Mouse (Mus musculus): Measurements from ENCODE around the gene Umodl1. TPM values are rescaled to one million over a fixed set of nuclear protein-coding genes. Genes with fewer than 3 reads are reported as not detected.

The Umodl1 gene
- polyA plus RNA-seq (2015; fragmentation: Nextera tagmentation; extraction: Ambion mirVana) = not detected in 2 replicates

DNA sequence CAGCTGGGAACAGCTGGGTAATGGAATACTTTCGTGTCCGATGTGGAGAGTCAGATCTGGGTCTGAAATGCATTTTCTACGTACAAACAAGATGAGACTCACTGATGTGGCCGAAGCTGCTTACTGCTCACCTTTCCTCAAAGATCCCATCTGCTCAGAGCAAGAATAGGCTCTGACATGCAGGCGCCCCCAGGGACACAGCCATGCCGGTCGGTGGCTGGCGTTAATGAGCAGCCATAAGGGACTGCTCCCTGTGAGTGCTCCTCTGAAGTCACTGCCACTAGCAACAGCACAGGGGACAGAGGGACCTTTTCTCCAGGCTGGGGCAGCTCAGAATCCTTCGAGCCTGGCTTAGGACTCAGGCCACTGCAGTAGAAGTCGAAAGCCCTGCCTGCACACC lies at the start of gene Umodl1:
Gene Umodl1, plus strand, starts transcription at position 301 of the 400 bp plus-strand sequence.
- DNase-seq (ENCODE audit: low spot score) (no peak), ATAC-seq (no peak)
- no peak for TF ChIP-seq CTCF (IDR thresholded peaks at IDR 0.05)

DNA sequence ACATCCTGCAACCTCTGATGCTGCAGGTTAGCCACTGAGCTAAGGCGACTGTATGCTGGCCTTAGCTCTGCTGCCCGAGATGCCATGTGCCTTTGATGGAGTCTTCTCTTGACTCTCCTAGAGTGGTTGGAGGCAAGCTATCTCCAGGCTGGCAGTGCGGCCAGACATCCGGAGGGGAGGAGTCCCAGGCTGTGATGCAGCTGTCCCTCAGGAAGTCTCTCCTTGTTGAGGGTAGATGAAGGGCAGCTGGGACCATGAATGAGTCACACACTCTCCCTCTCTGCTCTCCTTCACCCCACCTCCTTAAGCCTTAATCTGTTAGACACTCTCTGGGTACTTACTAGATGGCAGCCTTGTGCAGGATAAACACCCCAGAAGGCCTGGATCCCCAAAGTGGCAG lies 46.9 kb upstream of the Umodl1 start:
- WGBS = 38% methylated on average over 4 of the region's 4 CpGs
- no peak overlapping the region for H3K27ac ChIP-seq (ENCODE audit: low read length)
- no peak overlapping the region for H3K4me2 ChIP-seq (replicated peaks; ENCODE audit: low read depth, low read length)
- ATAC-seq (peak; percentile 41), DNase-seq (ENCODE audit: low spot score) (peak; percentile 31)
- no peak for TF ChIP-seq EP300 (IDR thresholded peaks at IDR 0.05)
- no peak for TF ChIP-seq CTCF (IDR thresholded peaks at IDR 0.05)
- no peaks in the 10 kb centered on the region for H3K36me3 ChIP-seq (ENCODE audit: insufficient read depth, low read length)
- H3K4me1 ChIP-seq (ENCODE audit: insufficient read depth, low read depth, low read length) = no peaks in the 10 kb centered on the region
- H3K4me3 ChIP-seq (ENCODE audit: low read depth, low read length) = no peak overlapping the region
- H3K9ac ChIP-seq (replicated peaks; ENCODE audit: low read depth) = no peak overlapping the region
- no peaks in the 10 kb centered on the region for H3K9me3 ChIP-seq (ENCODE audit: low read length)
- H3K27me3 ChIP-seq (replicated peaks; ENCODE audit: insufficient read depth, low read length) = 0 out of 2 replicates have a peak, but pooled peaks cover 3% of the 10 kb centered on the region

More for the DNA sequence above, at the start of gene Umodl1:
- Histone ChIP-seq H3K4me3 (ENCODE audit: low read depth, low read length) (no peak within 1 kb of the TSS), H3K4me1 (ENCODE audit: insufficient read depth, low read depth, low read length) (no peaks in the 10 kb centered on the region), H3K9me3 (ENCODE audit: low read length) (no peaks in the 10 kb centered on the region), H3K36me3 (ENCODE audit: insufficient read depth, low read length) (no peaks in the 10 kb centered on the region), H3K27me3 (replicated peaks; ENCODE audit: insufficient read depth, low read length) (no peaks in the 10 kb centered on the region), H3K9ac (replicated peaks; ENCODE audit: low read depth) (no peak within 1 kb of the TSS), H3K27ac (ENCODE audit: low read length) (no peak within 1 kb of the TSS), H3K4me2 (replicated peaks; ENCODE audit: low read depth, low read length) (no peak within 1 kb of the TSS)
- 44% methylated on average over 10 of the region's 10 CpGs for WGBS

DNA sequence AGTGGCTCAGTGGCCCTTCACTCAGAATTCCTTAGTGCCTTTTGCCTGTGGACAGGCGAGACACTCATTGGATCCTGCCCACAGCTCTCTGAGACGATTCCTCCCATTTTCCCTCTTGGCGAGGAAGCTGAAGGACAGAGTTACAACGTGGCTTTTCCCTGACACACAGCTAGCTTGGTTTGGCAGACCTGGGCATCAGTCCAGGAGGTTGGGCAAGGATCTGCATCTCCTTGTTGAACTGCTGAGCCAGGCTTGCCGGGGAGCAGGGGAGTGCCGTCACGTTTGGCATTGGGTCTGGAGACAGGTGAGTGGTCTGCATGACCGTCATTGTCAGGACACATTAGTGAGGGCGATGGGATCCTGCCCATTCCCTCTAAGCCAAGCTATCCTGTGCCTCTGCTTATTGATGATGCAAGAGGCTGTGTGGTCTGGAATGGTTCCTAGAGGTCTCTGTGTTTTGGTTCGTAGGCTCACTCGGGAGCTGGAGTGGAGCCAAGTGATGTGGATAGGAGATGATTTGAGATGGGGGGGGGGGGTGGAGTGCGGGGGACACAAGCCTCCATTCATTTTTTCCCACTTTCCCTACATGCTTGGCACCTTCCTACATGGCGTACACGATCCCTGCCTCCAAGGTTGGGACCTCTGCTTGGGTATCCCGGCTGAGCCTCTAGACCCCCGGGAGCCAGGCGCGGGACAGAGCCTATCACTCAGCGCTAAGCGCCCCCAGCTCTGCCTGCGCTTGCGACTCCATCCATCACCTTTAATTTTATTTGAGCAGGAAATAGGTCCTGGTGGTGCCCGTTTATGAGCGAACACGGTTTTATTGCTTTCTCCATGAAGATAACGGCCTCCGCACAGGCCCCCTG lies 43.3 kb upstream of the Umodl1 start:
- H3K9ac ChIP-seq (replicated peaks; ENCODE audit: low read depth) = no peak overlapping the region
- no peak for DNase-seq (ENCODE audit: low spot score)
- no peaks in the 10 kb centered on the region for H3K36me3 ChIP-seq (ENCODE audit: insufficient read depth, low read length)
- no peaks in the 10 kb centered on the region for H3K27me3 ChIP-seq (replicated peaks; ENCODE audit: insufficient read depth, low read length)
- 65% methylated on average over 26 of the region's 27 CpGs for WGBS
- no peak for ATAC-seq
- no peak overlapping the region for H3K4me2 ChIP-seq (replicated peaks; ENCODE audit: low read depth, low read length)
- H3K4me3 ChIP-seq (ENCODE audit: low read depth, low read length) = no peak overlapping the region
- TF ChIP-seq EP300 (IDR thresholded peaks at IDR 0.05) = no peak
- no peaks in the 10 kb centered on the region for H3K9me3 ChIP-seq (ENCODE audit: low read length)
- H3K27ac ChIP-seq (ENCODE audit: low read length) = no peak overlapping the region
- H3K4me1 ChIP-seq (ENCODE audit: insufficient read depth, low read depth, low read length) = no peaks in the 10 kb centered on the region

DNA sequence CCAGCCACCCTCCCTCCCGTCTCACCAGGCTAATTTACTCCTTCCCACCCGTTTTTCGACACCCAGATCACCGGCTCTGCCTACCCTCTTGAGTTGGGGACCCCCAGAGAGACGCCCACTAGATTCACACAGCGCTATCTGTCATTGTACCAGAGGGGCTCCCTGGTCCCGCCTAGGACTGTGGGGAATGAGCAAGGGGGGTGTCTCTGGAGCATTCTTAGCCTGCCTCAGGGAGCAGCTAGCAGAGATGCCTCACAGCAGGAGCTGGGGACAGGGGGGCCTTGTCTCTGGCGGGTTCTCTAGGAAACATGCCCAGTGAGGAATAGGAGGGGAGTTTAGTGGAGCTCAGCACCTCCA lies 42.7 kb upstream of the Umodl1 start:
- H3K4me2 ChIP-seq (replicated peaks; ENCODE audit: low read depth, low read length) = no peak overlapping the region
- no peak overlapping the region for H3K9ac ChIP-seq (replicated peaks; ENCODE audit: low read depth)
- H3K4me3 ChIP-seq (ENCODE audit: low read depth, low read length) = no peak overlapping the region
- no peaks in the 10 kb centered on the region for H3K4me1 ChIP-seq (ENCODE audit: insufficient read depth, low read depth, low read length)
- no peak for ATAC-seq
- H3K27me3 ChIP-seq (replicated peaks; ENCODE audit: insufficient read depth, low read length) = no peaks in the 10 kb centered on the region
- no peak for DNase-seq (ENCODE audit: low spot score)
- H3K9me3 ChIP-seq (ENCODE audit: low read length) = no peaks in the 10 kb centered on the region
- H3K27ac ChIP-seq (ENCODE audit: low read length) = no peak overlapping the region
- no peak for TF ChIP-seq CTCF (IDR thresholded peaks at IDR 0.05)
- no peak for TF ChIP-seq EP300 (IDR thresholded peaks at IDR 0.05)
- WGBS = 49% methylated on average over 8 of the region's 8 CpGs
- H3K36me3 ChIP-seq (ENCODE audit: insufficient read depth, low read length) = no peaks in the 10 kb centered on the region

DNA sequence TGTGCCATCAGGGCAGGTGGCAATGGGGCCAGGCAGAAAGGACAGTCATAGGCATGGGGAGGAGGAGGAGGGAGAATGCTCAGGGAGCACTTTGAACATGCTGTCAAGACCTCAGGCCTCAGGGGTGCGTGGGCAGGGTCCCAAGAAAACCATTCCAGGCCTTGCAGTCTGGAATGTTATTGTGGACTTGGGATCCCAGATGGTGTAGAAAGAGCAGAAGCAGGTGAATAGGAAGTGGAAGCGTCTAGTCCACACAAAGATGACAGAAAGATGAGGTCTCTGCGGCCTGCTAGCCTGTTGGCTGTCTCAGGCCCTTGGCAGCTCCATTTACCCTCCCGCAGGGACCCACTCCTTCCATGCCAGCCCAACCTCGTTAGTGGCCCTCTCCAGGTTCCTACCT lies 41.9 kb upstream of the Umodl1 start:
- ATAC-seq (no peak), DNase-seq (ENCODE audit: low spot score) (no peak)
- Histone ChIP-seq H3K4me3 (ENCODE audit: low read depth, low read length) (no peak overlapping the region), H3K4me2 (replicated peaks; ENCODE audit: low read depth, low read length) (no peak overlapping the region), H3K9ac (replicated peaks; ENCODE audit: low read depth) (no peak overlapping the region), H3K4me1 (ENCODE audit: insufficient read depth, low read depth, low read length) (no peaks in the 10 kb centered on the region), H3K36me3 (ENCODE audit: insufficient read depth, low read length) (no peaks in the 10 kb centered on the region), H3K27ac (ENCODE audit: low read length) (no peak overlapping the region), H3K9me3 (ENCODE audit: low read length) (no peaks in the 10 kb centered on the region), H3K27me3 (replicated peaks; ENCODE audit: insufficient read depth, low read length) (no peaks in the 10 kb centered on the region)
- TF ChIP-seq EP300 (IDR thresholded peaks at IDR 0.05) = no peak
- no peak for TF ChIP-seq CTCF (IDR thresholded peaks at IDR 0.05)
- WGBS = 63% methylated on average over 5 of the region's 5 CpGs

DNA sequence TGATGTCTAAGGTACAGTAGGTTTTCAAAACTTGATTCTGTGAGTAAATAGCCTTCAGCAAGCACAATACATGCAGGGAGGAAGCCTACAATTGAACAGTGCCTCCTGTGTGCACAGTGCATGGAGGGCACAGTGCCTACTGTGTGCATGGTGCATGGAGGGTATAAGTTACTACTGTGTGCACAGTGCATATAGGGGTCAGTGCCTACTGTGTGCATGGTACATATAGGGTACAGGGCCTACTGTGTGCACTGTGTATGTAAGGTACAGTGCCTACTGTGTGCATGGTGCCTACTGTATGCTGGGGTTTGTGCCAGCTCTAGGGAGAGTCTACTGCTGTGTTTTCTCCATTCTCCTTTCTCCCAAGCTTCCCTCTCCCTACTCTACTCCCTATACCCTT lies 40.2 kb upstream of the Umodl1 start:
- no peak overlapping the region for H3K27ac ChIP-seq (ENCODE audit: low read length)
- H3K9me3 ChIP-seq (ENCODE audit: low read length) = no peaks in the 10 kb centered on the region
- no peak for ATAC-seq
- TF ChIP-seq EP300 (IDR thresholded peaks at IDR 0.05) (no peak), CTCF (IDR thresholded peaks at IDR 0.05) (no peak)
- H3K36me3 ChIP-seq (ENCODE audit: insufficient read depth, low read length) = no peaks in the 10 kb centered on the region
- no peaks in the 10 kb centered on the region for H3K4me1 ChIP-seq (ENCODE audit: insufficient read depth, low read depth, low read length)
- DNase-seq (ENCODE audit: low spot score) = no peak
- no peak overlapping the region for H3K4me2 ChIP-seq (replicated peaks; ENCODE audit: low read depth, low read length)
- H3K27me3 ChIP-seq (replicated peaks; ENCODE audit: insufficient read depth, low read length) = no peaks in the 10 kb centered on the region
- H3K4me3 ChIP-seq (ENCODE audit: low read depth, low read length) = no peak overlapping the region
- no peak overlapping the region for H3K9ac ChIP-seq (replicated peaks; ENCODE audit: low read depth)

Measured in lung, postnatal 0 days (tissue).